Mouse (Mus musculus) skeletal muscle tissue, adult 2 months (tissue): ENCODE measurements at regions not wholly inside any gene's neighbourhood (a gene's known extent, or its start where the extent isn't known, plus 50 kb on each side); places are given as distances from the start of the nearest gene placed in this dataset.

ENCODE experiments used
- DNase-seq: peaks from one replicate; pipeline ENCODE4 v3.0.0-alpha.2; 2012; ENCODE audit warnings: low read depth, low spot score

DNA sequence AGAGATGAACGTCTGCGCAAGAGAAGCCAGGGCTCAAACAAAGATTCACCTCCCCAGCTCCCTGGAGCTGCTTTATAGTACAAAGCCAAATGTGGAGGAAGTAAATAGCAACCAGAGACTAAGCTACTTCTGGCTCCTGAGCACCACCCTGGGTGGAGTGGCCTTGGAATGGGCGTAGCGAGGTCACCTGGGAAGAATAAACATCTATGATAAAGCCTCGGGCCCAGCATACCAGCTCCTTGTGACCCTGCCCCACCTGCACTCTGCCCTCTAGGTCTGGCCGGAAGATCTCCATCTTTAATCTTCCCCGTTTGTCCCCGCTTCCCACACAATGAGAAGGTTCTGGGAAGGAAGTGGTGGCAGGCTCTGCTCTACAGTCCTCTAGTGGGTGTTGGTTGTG, 61.0 kb upstream of the Ptpn3 start:
- DNase-seq, result no peak

DNA sequence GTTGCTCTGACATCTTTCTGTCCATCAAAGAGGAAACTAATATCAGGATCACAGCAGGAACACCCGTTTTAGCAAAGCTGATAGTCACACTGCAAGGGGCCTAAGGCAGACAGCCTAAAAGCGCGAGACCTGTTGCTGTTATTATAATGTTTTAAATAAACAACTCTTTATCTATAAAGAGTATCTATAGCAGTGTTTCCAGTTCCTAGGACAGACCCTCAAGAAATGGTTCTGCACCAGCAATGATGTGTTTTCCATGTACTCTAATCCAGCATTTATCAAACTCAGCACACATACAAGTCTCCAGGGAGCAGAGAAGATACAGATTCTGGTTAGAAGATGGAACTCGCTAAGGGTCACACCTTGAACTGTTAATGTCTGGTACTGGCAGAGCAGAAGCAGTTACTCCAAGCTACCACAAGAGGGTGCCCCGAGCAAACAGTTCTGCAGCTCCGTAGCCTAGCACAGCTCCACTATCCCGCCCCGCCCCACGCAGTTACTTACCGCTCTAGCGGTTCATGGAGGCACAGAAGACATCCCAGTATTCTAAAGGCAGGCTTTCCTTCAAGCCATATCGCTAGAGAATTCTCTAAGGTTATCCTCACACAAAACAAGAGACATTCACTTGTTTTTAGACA, 64.2 kb upstream of the Palm2 start:
- DNase-seq, result peak; percentile 59

DNA sequence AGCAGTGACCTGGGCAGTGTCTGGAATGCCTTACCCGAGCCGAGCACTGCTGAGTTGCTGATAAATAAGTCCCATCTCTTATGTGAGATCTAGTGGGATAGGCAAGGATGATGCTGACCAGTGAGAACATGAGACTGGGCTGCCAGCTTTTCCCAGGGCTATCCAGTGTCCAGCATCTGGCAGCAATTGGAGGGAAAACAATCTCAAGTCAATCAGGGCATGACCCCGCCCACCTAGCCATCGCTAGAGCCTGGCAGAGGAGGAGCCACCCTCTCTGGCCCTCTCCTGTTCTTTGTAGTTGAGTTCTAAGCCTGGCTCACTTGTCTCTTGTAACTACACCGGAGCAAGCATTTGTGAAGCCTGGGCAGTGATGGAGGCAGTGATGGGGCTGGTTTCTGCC, 56.2 kb upstream of the Palm2 start:
- peak; percentile 1 for DNase-seq

DNA sequence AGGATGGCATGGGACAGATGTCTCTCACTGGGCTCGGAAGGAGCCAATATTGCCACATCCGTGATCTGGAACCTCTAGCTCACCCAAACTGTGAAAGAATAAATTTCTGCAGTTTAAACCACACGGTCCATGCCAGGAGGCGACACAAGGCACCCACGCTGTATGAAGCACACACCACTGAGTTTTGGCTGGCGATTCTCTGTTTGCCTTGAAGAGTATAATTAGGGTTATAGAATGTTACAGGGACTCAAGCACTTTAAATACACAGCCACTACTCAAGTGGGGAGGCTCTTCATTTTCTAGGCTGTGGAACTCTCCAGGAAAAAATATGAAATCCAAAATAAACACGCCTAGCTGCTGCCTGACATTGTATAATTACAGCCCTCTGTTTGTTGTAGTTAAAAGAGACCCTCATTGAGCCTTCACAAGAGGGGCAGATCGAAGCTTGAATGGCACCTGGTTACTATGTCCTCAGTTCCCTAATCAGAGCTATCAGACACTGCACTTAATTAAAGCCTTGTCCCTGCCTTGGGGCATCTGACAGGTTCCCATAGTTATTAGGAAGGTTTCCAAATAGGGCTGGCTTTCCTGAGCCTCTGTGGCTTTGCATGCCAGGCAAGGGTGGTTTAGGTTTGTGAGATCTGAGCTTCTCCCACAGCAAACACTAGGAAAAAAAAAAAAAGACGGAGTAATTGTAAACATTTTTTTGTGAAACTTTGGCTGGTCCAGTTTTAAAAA, 53.8 kb upstream of the Palm2 start:
- no peak for DNase-seq

DNA sequence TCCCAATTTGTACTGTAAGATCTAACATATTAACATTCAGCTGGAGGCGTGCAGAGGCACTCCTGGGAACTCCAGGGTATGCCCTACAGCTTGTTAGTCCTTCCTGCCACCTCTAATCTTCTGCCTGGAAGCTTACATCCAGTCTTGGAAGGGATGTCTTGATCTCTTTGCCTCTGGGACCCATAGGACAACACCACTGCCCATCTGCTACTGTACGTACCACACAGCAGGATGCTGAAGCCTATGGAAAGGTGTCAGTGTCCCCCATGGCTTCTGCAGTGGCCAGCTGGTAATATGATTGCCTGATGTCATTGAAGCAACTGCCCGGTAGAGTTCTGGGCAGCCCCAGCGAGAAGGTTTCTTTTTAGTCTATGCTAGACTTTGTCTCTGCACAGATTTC, 52.7 kb upstream of the Palm2 start:
- no peak for DNase-seq
